In genomic region chr10:86475270-86475669, GRCm38 (mm10) we compare ENCODE assay signal across 29 mouse cellular contexts. TPM values are rescaled to one million over a fixed set of nuclear protein-coding genes. Genes with fewer than 3 reads are reported as not detected.
A peak's percentile ranks its signal among the peaks of the same experiment; 100 is the strongest.
DNase-seq lines count a peak whose midpoint lies in the region; ATAC-seq and TF ChIP-seq lines count a peak whose summit lies in the region.
"Had no signal": no experiment of that assay in that cellular context is flagged by ENCODE, and none has a peak within 500 bp of the region (broad histone marks: within the 10 kb centered on the region; RNA-seq: fewer than 3 reads in every experiment).

No protein-coding gene starts in this region.

- peak overlapping the region; percentile 85 for H3K4me2 ChIP-seq in CH12.LX (ENCODE audit: insufficient read depth, low read depth, poor library complexity, severe bottlenecking)
- H3K4me2 ChIP-seq: embryonic facial prominence, embryonic 13.5 days; forebrain, embryonic 12.5 days; forebrain, embryonic 15.5 days; heart, embryonic 12.5 days; heart, embryonic 15.5 days; hindbrain, embryonic 13.5 days had no signal

- DNase-seq in A20 (ENCODE audit: low read depth, low spot score) = peak; percentile 78
- DNase-seq in CH12.LX (ENCODE audit: extremely low read depth) = peak; percentile 96
- DNase-seq in splenic B cell, adult 2 months (ENCODE audit: low read depth, low spot score) = peak; percentile 22
- DNase-seq in right cerebral cortex, postnatal 36 days (ENCODE audit: low spot score in 2 of 2) = no peak
- no peak for DNase-seq in ovary, adult 18-20 months (ENCODE audit: low spot score)
- DNase-seq: adrenal gland, adult 2 months; adrenal gland, postnatal 14 days; cerebellum, adult 11 months; cerebellum, adult 2 months; cerebellum, adult 9-11 months; embryo, embryonic 11 days; gastrocnemius, postnatal 10 days; gastrocnemius, postnatal 36 days; heart, adult 11 months; heart, postnatal 10 days; heart, postnatal 36 days had no signal

- no peak for TF ChIP-seq POLR2A in CH12.LX (IDR thresholded peaks at IDR 0.05; ENCODE audit: low read depth, low read length)

- in situ Hi-C loops in CH12.LX (cut with MboI; ENCODE audit: low pct_ligation_motif_present, low pct_unique_long_range_greater_than_20kb, low sequenced_read_pairs) = no loop called here

- dilution Hi-C loops in CH12.LX (cut with MboI; ENCODE audit: extremely low pct_ligation_motif_present, extremely low pct_unique_long_range_greater_than_20kb, low sequenced_read_pairs) = no loop called here

- no peaks in the 10 kb centered on the region for H3K79me2 ChIP-seq in CH12.LX (replicated peaks; ENCODE audit: control insufficient read depth, extremely low read depth, insufficient read depth, poor library complexity, severe bottlenecking)

- peak overlapping the region; percentile 99 for H3K27ac ChIP-seq in CH12.LX (ENCODE audit: insufficient read depth, low read depth)
- H3K27ac ChIP-seq: embryonic facial prominence, embryonic 10.5 days; embryonic facial prominence, embryonic 13.5 days; forebrain, embryonic 12.5 days; forebrain, embryonic 15.5 days; heart, embryonic 15.5 days; hindbrain, embryonic 10.5 days; hindbrain, embryonic 13.5 days had no signal

- ATAC-seq in common myeloid progenitor, adult 5-6 weeks (replicated peaks; ENCODE audit: low read depth, poor library complexity, severe bottlenecking) = peak; percentile 34; the same call in 1 of the 2 replicates
- ATAC-seq: forebrain, embryonic 15.5 days; hindbrain, embryonic 16.5 days; intestine, postnatal 0 days had no signal

- H3K27me3 ChIP-seq in CH12.LX (replicated peaks) = no peaks in the 10 kb centered on the region
- H3K27me3 ChIP-seq in splenic B cell, adult 2 months (ENCODE audit: control insufficient read depth, insufficient read depth, low read length, poor library complexity, severe bottlenecking) = no peaks in the 10 kb centered on the region
- H3K27me3 ChIP-seq: embryonic facial prominence, embryonic 13.5 days; forebrain, embryonic 12.5 days; forebrain, embryonic 15.5 days; heart, embryonic 12.5 days; heart, embryonic 15.5 days; hindbrain, embryonic 13.5 days had no signal

- no peak for TF ChIP-seq CTCF in CH12.LX (conservative IDR thresholded peaks at IDR 0.05 in 1 of 2, IDR thresholded peaks at IDR 0.05 in 1 of 2; ENCODE audit: low read depth in 2 of 2, low read length in 2 of 2)

- H3K4me3 ChIP-seq in CH12.LX (replicated peaks in 1 of 3; ENCODE audit: low read depth in 2 of 3, low read length in 2 of 3, poor library complexity in 1 of 3) = no peak overlapping the region
- H3K4me3 ChIP-seq: embryonic facial prominence, embryonic 10.5 days; embryonic facial prominence, embryonic 13.5 days; erythroblast, embryonic 14.5 days; forebrain, embryonic 12.5 days; forebrain, embryonic 15.5 days; heart, embryonic 12.5 days; heart, embryonic 15.5 days; hindbrain, embryonic 10.5 days; hindbrain, embryonic 13.5 days had no signal

- TF ChIP-seq RAD21 in CH12.LX (IDR thresholded peaks at IDR 0.05; ENCODE audit: low read depth, low read length) = no peak

- H3K4me1 ChIP-seq in CH12.LX (ENCODE audit: control insufficient read depth in 1 of 2, insufficient read depth in 2 of 2) = peaks cover 38 to 80% of the 10 kb centered on the region in 2 experiments
- H3K4me1 ChIP-seq: forebrain, embryonic 12.5 days; heart, embryonic 12.5 days; heart, embryonic 15.5 days had no signal

- no peaks in the 10 kb centered on the region for H3K9me3 ChIP-seq in CH12.LX (replicated peaks; ENCODE audit: low read length)
- H3K9me3 ChIP-seq: embryonic facial prominence, embryonic 10.5 days; embryonic facial prominence, embryonic 13.5 days; forebrain, embryonic 12.5 days; forebrain, embryonic 15.5 days; heart, embryonic 12.5 days; heart, embryonic 15.5 days; hindbrain, embryonic 10.5 days; hindbrain, embryonic 13.5 days had no signal

- TF ChIP-seq EP300 in CH12.LX (IDR thresholded peaks at IDR 0.05; ENCODE audit: low read length) = peak; percentile 100

- H3K9ac ChIP-seq in CH12.LX (ENCODE audit: insufficient read depth, low read depth) = peak overlapping the region; percentile 80
- H3K9ac ChIP-seq: embryonic facial prominence, embryonic 13.5 days; forebrain, embryonic 12.5 days; forebrain, embryonic 15.5 days; heart, embryonic 12.5 days; heart, embryonic 15.5 days; hindbrain, embryonic 13.5 days had no signal

- H3K36me3 ChIP-seq in CH12.LX (replicated peaks in 1 of 2; ENCODE audit: control insufficient read depth in 1 of 2, insufficient read depth in 1 of 2, low read length in 1 of 2) = peaks cover 9 to 49% of the 10 kb centered on the region in 2 experiments
- H3K36me3 ChIP-seq in splenic B cell, adult 2 months (ENCODE audit: control insufficient read depth, insufficient read depth, low read length, poor library complexity, severe bottlenecking) = no peaks in the 10 kb centered on the region
- H3K36me3 ChIP-seq: embryonic facial prominence, embryonic 10.5 days; embryonic facial prominence, embryonic 13.5 days; forebrain, embryonic 12.5 days; forebrain, embryonic 15.5 days; heart, embryonic 12.5 days; heart, embryonic 15.5 days; hindbrain, embryonic 10.5 days; hindbrain, embryonic 13.5 days had no signal

TF ChIP-seq in CH12.LX, 34 proteins besides CTCF, POLR2A, EP300 and RAD21:
- TF ChIP-seq ELF1 (IDR thresholded peaks at IDR 0.05; ENCODE audit: low read depth, low read length) (peak; percentile 74; the same call in 1 of the 2 replicates), SIN3A (IDR thresholded peaks at IDR 0.05; ENCODE audit: low read length) (peak; percentile 96), TBP (conservative IDR thresholded peaks at IDR 0.05; ENCODE audit: low read depth, low read length) (0 out of 2 replicates have a peak, but pooled peaks have one; percentile 34), NRF1 (IDR thresholded peaks at IDR 0.05; ENCODE audit: low read depth, low read length) (0 out of 2 replicates have a peak, but pooled peaks have one; percentile 44), CHD1 (IDR thresholded peaks at IDR 0.05; ENCODE audit: low read depth, low read length) (peak; percentile 40; the same call in 1 of the 2 replicates), JUND (conservative IDR thresholded peaks at IDR 0.05; ENCODE audit: low read depth, low read length) (peak; percentile 90), RCOR1 (conservative IDR thresholded peaks at IDR 0.05; ENCODE audit: low read depth, low read length) (peak; percentile 99), TCF12 (IDR thresholded peaks at IDR 0.05; ENCODE audit: low read depth, low read length) (peak; percentile 100), POLR2AphosphoS2 (IDR thresholded peaks at IDR 0.05; ENCODE audit: low read depth, low read length) (no peak; the same call in 1 of the 2 replicates), E2F4 (IDR thresholded peaks at IDR 0.05; ENCODE audit: insufficient replicate concordance, low read depth, low read length) (no peak), MAZ (IDR thresholded peaks at IDR 0.05; ENCODE audit: low read depth, low read length) (peak; percentile 99), ZC3H11A (IDR thresholded peaks at IDR 0.05; ENCODE audit: low read depth, low read length) (no peak), USF2 (conservative IDR thresholded peaks at IDR 0.05; ENCODE audit: low read depth, low read length) (no peak), JUN (IDR thresholded peaks at IDR 0.05; ENCODE audit: insufficient read depth, low read depth, low read length) (peak; percentile 93), MXI1 (IDR thresholded peaks at IDR 0.05; ENCODE audit: low read depth, low read length) (no peak), SMC3 (IDR thresholded peaks at IDR 0.05; ENCODE audit: low read depth, low read length) (peak; percentile 6; the same call in 1 of the 2 replicates), HCFC1 (IDR thresholded peaks at IDR 0.05; ENCODE audit: low read depth, low read length) (peak; percentile 59), CHD2 (IDR thresholded peaks at IDR 0.05; ENCODE audit: low read length) (peak; percentile 91), BHLHE40 (IDR thresholded peaks at IDR 0.05; ENCODE audit: low read depth, low read length) (peak; percentile 98), ZNF384 (IDR thresholded peaks at IDR 0.05; ENCODE audit: low read depth, low read length) (peak; percentile 42), ZKSCAN1 (IDR thresholded peaks at IDR 0.05; ENCODE audit: borderline replicate concordance, low read depth, low read length) (no peak), KAT2A (IDR thresholded peaks at IDR 0.05; ENCODE audit: insufficient replicate concordance, low read length) (0 out of 2 replicates have a peak, but pooled peaks have one; percentile 32), MAX (IDR thresholded peaks at IDR 0.05; ENCODE audit: low read length) (peak; percentile 91), UBTF (IDR thresholded peaks at IDR 0.05; ENCODE audit: low read depth, low read length) (no peak), MEF2A (IDR thresholded peaks at IDR 0.05; ENCODE audit: borderline replicate concordance, low read depth, low read length) (peak; percentile 97), IRF4 (IDR thresholded peaks at IDR 0.05; ENCODE audit: low read depth, low read length) (peak; percentile 100), NELFE (IDR thresholded peaks at IDR 0.05; ENCODE audit: low read depth, low read length) (peak; percentile 37), PAX5 (IDR thresholded peaks at IDR 0.05; ENCODE audit: low read length) (no peak), ZMIZ1 (IDR thresholded peaks at IDR 0.05; ENCODE audit: low read depth, low read length) (no peak; the same call in 1 of the 2 replicates), MYC (IDR thresholded peaks at IDR 0.05; ENCODE audit: low read depth, low read length) (peak; percentile 93), ETS1 (conservative IDR thresholded peaks at IDR 0.05; ENCODE audit: low read depth, low read length) (peak; percentile 98), USF1 (IDR thresholded peaks at IDR 0.05; ENCODE audit: low read depth, low read length) (no peak), MAFK (IDR thresholded peaks at IDR 0.05; ENCODE audit: insufficient replicate concordance, low read length) (peak; percentile 96), GABPA (IDR thresholded peaks at IDR 0.05; ENCODE audit: insufficient replicate concordance, low read depth, low read length) (peak; percentile 26)

RNA-seq across cellular contexts. Expression of gene Syn3, which starts 23.4 kb away (rescaled TPM):
- total RNA-seq in CH12.LX (2012; rRNA removed) (3.7 and 8.9 TPM in 2 replicates), CH12.LX (2014; rRNA removed) (2.6 and 2.8 TPM in 2 replicates)
- polyA plus RNA-seq in CH12.LX (2012; ENCODE audit: insufficient read length, low read depth) = 5.6 and 5.9 TPM in 2 replicates
- total RNA-seq in common myeloid progenitor, adult 5-6 weeks (2017) = 0.37 and 1.6 TPM in 2 replicates
- total RNA-seq: MEL had no signal
- polyA plus RNA-seq: erythroblast, embryonic 14.5 days had no signal

Comparison
In these comparisons a context has a peak if more than half of its experiments do, and no peak if none do; other contexts are left out.
1. DNase-seq: peak in A20 (single experiment), CH12.LX (single experiment) and splenic B cell, adult 2 months (single experiment); none in right cerebral cortex, postnatal 36 days (0 of 2) and ovary, adult 18-20 months (single experiment).